Mouse (Mus musculus): Measurements from ENCODE around the gene Fer. TPM values are rescaled to one million over a fixed set of nuclear protein-coding genes. Genes with fewer than 3 reads are reported as not detected.
A peak's percentile ranks its signal among the peaks of the same experiment; 100 is the strongest.

Fer gene
- polyA plus RNA-seq, 1 experiment from 2014 or later: 23.5 TPM

DNA sequence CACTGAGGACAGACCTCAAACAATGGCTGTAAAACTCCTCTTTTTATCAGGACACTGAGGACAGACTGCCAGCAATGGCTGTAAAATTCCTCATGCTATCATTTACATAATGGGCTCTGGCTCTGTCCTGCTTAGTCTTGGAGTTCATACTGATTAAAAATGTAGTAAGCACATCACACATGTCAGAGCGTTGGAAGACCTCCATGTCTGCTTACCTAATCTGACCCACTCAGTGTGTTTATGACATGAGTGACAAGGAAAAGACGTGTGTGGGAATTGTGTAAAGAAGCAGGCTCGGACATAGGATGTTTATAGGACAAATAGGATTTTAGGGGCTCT, 237.3 kb downstream of the Fer start:
- H3K27ac ChIP-seq: no peak overlapping the region
- H3K4me2 ChIP-seq (replicated peaks): no peak overlapping the region
- no peaks in the 10 kb centered on the region for H3K27me3 ChIP-seq (replicated peaks)
- no peaks in the 10 kb centered on the region for H3K36me3 ChIP-seq
- no peaks in the 10 kb centered on the region for H3K9me3 ChIP-seq
- no peak overlapping the region for H3K9ac ChIP-seq
- ATAC-seq: no peak
- 44% methylated on average over 3 of the region's 3 CpGs for WGBS
- H3K4me3 ChIP-seq (replicated peaks): no peak overlapping the region
- H3K4me1 ChIP-seq (replicated peaks): peaks cover 4% of the 10 kb centered on the region; the same call in 1 of the 2 replicates

DNA sequence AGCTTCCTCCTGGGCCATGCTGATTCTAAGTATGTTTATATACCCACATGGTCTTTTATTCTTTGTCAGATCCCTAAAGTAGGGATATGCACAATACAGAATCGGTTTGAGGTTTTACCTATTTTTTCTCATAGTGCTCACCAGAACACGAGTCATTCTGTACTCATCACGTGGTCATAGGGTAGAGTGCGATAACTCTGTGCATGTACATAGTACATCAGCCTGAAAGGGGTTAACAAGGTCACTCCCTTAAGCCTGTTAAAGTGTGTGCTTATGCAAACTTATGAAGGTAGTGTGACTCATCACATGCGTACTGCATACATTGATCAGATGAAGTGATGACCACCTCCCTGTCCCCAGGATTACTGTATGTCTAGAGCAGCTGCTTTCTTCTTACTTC, 245.9 kb downstream of the Fer start:
- Histone ChIP-seq H3K27me3 (replicated peaks) (no peaks in the 10 kb centered on the region), H3K4me3 (replicated peaks) (no peak overlapping the region), H3K9me3 (no peaks in the 10 kb centered on the region), H3K4me2 (replicated peaks) (no peak overlapping the region), H3K36me3 (no peaks in the 10 kb centered on the region), H3K27ac (no peak overlapping the region), H3K9ac (no peak overlapping the region), H3K4me1 (replicated peaks) (no peaks in the 10 kb centered on the region)
- no peak for ATAC-seq
- 87% methylated on average over 5 of the region's 5 CpGs for whole genome bisulfite sequencing

DNA sequence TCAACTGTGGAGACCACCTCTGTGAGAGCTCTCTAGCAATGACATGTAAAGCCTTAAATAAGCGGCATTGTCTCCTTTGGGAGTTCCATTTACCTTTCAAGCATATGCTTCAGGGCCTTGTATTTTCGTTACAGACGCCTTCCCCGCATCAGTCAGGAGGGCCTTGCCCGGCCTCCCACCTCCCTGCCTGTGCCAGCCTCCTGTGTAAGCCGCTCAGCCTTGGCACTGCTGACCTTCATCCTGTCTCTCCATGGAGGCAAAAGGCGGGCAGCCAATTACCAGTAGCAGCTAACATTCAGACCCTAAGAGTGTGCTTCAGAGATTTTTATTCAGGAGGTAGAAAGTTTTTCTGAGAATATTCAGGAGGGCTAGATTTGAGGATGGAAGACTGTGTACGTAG, 247.0 kb downstream of the Fer start:
- Histone ChIP-seq H3K4me2 (replicated peaks) (no peak overlapping the region), H3K27ac (no peak overlapping the region), H3K4me1 (replicated peaks) (no peaks in the 10 kb centered on the region), H3K27me3 (replicated peaks) (no peaks in the 10 kb centered on the region), H3K9ac (no peak overlapping the region), H3K36me3 (no peaks in the 10 kb centered on the region), H3K9me3 (no peaks in the 10 kb centered on the region), H3K4me3 (replicated peaks) (no peak overlapping the region)
- WGBS: 84% methylated on average over 8 of the region's 8 CpGs
- no peak for ATAC-seq

DNA sequence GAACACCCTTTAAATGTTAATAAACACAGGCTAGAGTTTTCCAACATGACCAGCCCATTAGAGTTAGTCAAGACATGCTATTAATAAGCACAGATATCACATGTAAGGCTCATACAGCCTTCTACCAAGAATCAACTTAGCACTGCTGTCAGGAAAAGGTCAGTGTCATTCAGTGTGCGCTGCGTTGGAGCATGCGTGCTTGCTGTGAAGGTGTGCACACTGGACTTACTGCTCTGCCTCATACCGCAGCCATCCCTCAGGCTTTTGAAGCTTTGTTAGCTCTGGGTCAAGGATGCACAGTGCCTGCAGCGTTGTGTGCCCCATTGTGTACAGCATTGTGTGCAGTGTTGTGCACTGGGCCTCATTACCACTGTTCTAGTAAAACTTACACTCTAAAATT, 250.8 kb downstream of the Fer start:
- Histone ChIP-seq H3K36me3 (no peaks in the 10 kb centered on the region), H3K4me1 (replicated peaks) (no peaks in the 10 kb centered on the region), H3K4me2 (replicated peaks) (no peak overlapping the region), H3K27ac (no peak overlapping the region), H3K9ac (no peak overlapping the region), H3K9me3 (no peaks in the 10 kb centered on the region), H3K4me3 (replicated peaks) (no peak overlapping the region), H3K27me3 (replicated peaks) (no peaks in the 10 kb centered on the region)
- WGBS: 88% methylated on average over 5 of the region's 5 CpGs
- no peak for ATAC-seq

DNA sequence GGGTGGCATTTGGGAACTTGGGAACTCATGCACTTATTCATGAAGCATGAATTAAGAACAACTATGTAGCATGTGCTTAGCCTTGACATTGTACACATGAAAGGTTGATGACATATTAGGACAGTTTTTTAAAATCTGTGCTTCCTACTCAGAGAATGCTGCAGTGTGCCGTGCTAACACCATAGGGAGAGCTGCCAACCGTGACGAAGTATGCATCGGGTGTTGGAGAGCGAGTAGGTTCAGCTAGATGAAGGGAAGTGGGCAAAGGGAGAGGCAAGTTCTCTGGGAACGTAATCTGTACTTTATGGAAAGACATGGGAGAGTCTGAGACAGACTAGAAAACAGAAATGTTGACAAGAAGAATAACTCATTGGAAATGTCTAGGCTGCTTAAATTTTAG, 253.9 kb downstream of the Fer start:
- Histone ChIP-seq H3K4me2 (replicated peaks) (no peak overlapping the region), H3K9ac (no peak overlapping the region), H3K4me1 (replicated peaks) (no peaks in the 10 kb centered on the region), H3K4me3 (replicated peaks) (no peak overlapping the region), H3K27ac (no peak overlapping the region), H3K27me3 (replicated peaks) (no peaks in the 10 kb centered on the region), H3K36me3 (no peaks in the 10 kb centered on the region), H3K9me3 (no peaks in the 10 kb centered on the region)
- WGBS: 86% methylated on average over 6 of the region's 6 CpGs
- ATAC-seq: no peak

DNA sequence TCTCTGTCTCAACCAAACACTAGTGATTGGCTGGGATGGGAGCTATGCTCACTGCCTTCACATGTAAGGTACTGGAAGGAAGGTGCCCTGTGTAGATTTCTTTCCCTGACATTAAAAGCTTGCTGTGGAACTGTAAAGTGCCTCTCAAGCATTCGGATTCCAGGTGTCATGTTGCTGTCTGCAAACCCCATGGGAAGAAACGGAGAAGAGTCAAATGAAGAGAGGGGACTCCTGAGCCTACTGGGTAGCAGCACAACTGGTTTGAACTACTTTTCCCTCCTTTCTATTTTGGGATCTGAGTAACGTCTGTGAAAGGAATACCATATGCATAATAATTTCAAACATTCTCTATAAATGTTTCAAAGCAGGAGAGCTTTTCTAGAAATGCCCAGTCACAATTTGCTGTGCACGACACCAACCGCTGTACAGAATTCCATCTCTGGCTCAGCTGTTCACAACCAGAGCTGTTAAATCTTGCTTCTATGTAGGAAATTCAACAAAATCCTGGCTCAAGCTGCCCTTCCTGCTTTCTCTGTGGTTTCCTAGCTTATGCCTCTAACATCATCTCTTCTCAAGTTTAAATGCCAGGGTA, 256.9 kb downstream of the Fer start:
- Histone ChIP-seq H3K9me3 (no peaks in the 10 kb centered on the region), H3K27me3 (replicated peaks) (no peaks in the 10 kb centered on the region), H3K9ac (no peak overlapping the region), H3K36me3 (no peaks in the 10 kb centered on the region), H3K27ac (no peak overlapping the region), H3K4me1 (replicated peaks) (no peaks in the 10 kb centered on the region), H3K4me2 (replicated peaks) (no peak overlapping the region), H3K4me3 (replicated peaks) (no peak overlapping the region)
- 78% methylated on average over 5 of the region's 5 CpGs for WGBS
- no peak for ATAC-seq

DNA sequence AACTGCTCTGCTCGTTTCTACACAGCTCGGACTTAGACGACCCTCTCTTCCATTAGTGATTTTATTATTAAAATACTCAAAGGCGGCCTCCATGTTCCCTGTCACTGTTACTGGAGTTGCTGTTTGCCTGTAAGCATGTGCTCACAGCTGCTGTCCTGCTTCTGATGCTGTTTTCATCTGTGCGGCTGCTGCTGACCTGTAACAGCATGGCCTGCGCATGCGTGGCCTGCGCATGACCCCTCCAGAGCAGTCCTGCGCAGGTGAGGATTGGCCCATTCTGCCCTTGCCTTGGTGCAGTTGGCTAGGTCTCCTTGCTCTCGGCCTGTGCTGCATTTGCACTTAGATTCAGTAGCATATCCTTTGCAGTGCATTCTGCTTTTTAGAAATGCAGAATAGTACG, 259.7 kb downstream of the Fer start:
- H3K27ac ChIP-seq: no peak overlapping the region
- H3K4me2 ChIP-seq (replicated peaks): no peak overlapping the region
- no peak overlapping the region for H3K9ac ChIP-seq
- no peaks in the 10 kb centered on the region for H3K4me1 ChIP-seq (replicated peaks)
- no peak for ATAC-seq
- 87% methylated on average over 11 of the region's 11 CpGs for WGBS
- no peaks in the 10 kb centered on the region for H3K9me3 ChIP-seq
- no peak overlapping the region for H3K4me3 ChIP-seq (replicated peaks)
- H3K27me3 ChIP-seq (replicated peaks): no peaks in the 10 kb centered on the region
- no peaks in the 10 kb centered on the region for H3K36me3 ChIP-seq

DNA sequence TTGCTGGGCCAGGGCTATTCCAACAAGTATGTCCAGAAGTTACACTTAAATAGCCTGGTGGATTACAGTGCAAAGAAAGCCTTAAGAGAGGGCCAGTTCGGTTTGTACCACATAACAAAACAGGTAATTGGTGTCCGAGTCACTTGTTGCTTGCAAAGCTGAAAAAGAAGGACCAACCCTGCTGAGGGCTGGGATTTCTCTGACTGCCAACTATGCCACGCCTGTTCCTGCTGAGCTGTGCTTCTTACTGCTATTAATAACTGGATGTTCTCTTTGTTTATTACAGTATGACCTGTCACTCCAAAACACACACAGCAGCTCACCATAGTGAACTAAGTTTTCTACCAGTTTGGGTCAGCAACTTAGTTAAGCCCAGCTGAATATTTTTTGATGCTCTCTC, 260.9 kb downstream of the Fer start:
- no peaks in the 10 kb centered on the region for H3K9me3 ChIP-seq
- ATAC-seq: no peak
- H3K9ac ChIP-seq: no peak overlapping the region
- no peak overlapping the region for H3K27ac ChIP-seq
- 73% methylated on average over 3 of the region's 3 CpGs for WGBS
- H3K27me3 ChIP-seq (replicated peaks): no peaks in the 10 kb centered on the region
- no peak overlapping the region for H3K4me2 ChIP-seq (replicated peaks)
- H3K4me3 ChIP-seq (replicated peaks): no peak overlapping the region
- H3K36me3 ChIP-seq: no peaks in the 10 kb centered on the region
- no peaks in the 10 kb centered on the region for H3K4me1 ChIP-seq (replicated peaks)

DNA sequence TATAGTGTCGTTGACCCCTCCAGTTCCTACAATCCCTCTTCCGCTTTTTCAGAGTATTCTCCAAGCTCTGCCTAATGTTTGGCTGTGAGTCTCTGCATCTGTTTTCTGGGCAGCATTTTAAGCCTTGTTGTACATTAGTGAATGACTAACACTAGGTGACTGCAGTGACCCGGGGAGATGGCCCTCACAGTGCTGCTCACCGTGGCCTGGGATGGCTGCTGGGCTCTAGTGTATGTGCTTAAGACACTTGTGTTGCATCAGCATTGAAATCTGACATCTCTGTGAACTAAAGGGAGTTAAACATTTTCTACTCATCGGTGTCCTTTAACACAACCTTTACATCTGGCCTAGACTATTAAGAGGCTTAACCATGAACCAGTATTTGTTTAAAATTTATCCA, 264.0 kb downstream of the Fer start:
- no peak overlapping the region for H3K9ac ChIP-seq
- H3K27me3 ChIP-seq (replicated peaks): no peaks in the 10 kb centered on the region
- no peak for ATAC-seq
- H3K4me1 ChIP-seq (replicated peaks): no peaks in the 10 kb centered on the region
- H3K36me3 ChIP-seq: no peaks in the 10 kb centered on the region
- WGBS: 78% methylated on average over 5 of the region's 5 CpGs
- no peak overlapping the region for H3K4me3 ChIP-seq (replicated peaks)
- H3K9me3 ChIP-seq: no peaks in the 10 kb centered on the region
- H3K27ac ChIP-seq: no peak overlapping the region
- no peak overlapping the region for H3K4me2 ChIP-seq (replicated peaks)

DNA sequence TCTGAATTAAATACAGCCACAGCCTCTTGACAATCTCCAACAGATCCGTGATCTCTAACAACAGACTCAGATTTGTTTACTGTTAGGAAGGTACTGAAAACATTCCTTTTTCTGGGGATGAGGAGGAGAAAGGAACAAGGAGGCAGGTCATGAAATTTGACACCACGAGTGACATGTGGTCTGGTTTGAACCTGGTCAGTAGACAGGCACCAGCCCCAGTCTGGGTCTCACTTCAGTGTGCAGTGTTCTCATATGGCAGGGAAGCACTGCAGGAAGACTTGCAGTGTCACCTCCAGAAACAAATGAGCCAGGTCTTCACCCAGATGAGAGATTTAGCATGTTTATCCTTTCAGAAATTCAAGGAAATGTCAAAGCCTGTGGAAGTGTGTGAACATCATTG, 266.9 kb downstream of the Fer start:
- no peaks in the 10 kb centered on the region for H3K27me3 ChIP-seq (replicated peaks)
- 37% methylated on average over 2 of the region's 2 CpGs for WGBS
- H3K27ac ChIP-seq: no peak overlapping the region
- no peak overlapping the region for H3K9ac ChIP-seq
- H3K4me2 ChIP-seq (replicated peaks): no peak overlapping the region
- no peaks in the 10 kb centered on the region for H3K9me3 ChIP-seq
- H3K4me1 ChIP-seq (replicated peaks): no peaks in the 10 kb centered on the region
- ATAC-seq: no peak
- H3K36me3 ChIP-seq: no peaks in the 10 kb centered on the region
- H3K4me3 ChIP-seq (replicated peaks): no peak overlapping the region

DNA sequence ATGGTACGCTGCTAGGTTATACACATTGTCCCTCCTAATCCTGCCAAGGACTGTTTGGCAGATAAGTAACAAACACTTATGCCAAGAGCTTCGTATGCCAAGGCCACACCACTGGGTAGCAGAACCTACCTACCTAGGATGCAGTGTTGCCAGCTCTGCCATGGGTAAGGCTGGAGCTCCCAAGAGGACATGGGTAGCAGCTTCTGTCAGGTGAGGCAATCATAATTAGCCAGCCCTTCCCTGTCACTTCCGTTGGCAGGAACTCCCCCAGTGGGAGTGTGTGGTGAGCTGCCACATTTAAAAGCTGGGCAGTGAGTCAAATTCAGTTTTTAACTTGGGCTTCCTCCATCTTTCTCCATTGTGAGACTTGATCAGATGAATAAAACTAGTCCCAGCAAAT, 267.5 kb downstream of the Fer start:
- Histone ChIP-seq H3K36me3 (no peaks in the 10 kb centered on the region), H3K4me2 (replicated peaks) (no peak overlapping the region), H3K27ac (no peak overlapping the region), H3K9ac (no peak overlapping the region), H3K27me3 (replicated peaks) (no peaks in the 10 kb centered on the region), H3K4me1 (replicated peaks) (no peaks in the 10 kb centered on the region), H3K9me3 (no peaks in the 10 kb centered on the region), H3K4me3 (replicated peaks) (no peak overlapping the region)
- WGBS: 73% methylated on average over 3 of the region's 3 CpGs
- ATAC-seq: no peak

DNA sequence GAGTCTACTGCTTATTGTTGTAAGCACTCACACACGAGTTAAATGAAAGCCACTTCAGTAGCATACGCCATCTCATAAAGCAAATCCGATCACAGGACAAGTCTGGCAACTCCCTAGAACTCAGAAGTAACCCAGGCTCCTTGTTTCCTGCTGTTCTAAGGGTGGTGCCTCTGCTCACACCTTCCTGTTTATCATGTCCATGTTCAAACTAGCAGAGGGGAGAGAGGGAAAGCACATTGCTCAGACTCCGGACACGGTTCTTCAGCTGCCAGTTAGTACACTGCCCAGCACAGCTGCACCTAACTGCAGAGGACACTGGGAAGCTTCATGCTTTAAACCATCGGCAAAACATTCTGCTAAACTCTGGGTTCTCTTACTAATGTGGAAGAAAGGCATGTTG, 269.3 kb downstream of the Fer start:
- Histone ChIP-seq H3K4me3 (replicated peaks) (no peak overlapping the region), H3K36me3 (no peaks in the 10 kb centered on the region), H3K27me3 (replicated peaks) (no peaks in the 10 kb centered on the region), H3K4me2 (replicated peaks) (no peak overlapping the region), H3K9ac (no peak overlapping the region), H3K9me3 (no peaks in the 10 kb centered on the region), H3K27ac (no peak overlapping the region), H3K4me1 (replicated peaks) (no peaks in the 10 kb centered on the region)
- 56% methylated on average over 6 of the region's 6 CpGs for WGBS
- no peak for ATAC-seq

DNA sequence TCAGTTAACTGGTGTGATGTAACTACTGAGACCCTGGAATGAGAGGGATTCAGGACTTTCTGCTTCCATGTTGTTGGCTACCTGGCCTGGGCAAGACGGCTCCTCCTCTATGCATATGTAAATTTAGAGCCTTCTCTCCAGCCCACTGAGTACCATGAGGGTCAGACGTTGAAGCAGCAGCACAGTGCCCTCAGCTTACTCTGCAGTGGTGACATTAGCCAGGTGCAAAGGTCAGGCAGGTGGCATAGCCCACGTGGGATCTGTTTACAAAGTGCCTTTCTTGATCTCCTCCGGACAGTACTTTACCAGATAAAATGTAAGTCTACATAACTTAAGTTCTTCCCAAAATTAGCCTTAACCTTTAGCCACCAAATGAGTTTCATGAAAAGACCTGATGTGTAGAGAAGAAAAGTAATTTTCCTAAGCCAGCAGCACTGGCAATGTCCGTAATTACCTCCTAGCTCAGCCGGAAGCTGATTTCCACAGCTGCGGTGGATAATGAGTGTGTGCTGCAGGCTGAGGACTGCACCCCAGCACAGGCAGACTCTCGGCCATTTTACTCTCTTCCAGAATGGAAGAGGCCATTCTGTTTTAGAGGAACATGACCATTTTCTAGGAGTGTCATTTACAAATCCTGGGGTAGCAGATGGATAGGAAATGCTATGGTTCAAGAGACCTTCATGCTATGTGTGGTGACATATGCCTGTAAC, 273.2 kb downstream of the Fer start:
- H3K9me3 ChIP-seq: no peaks in the 10 kb centered on the region
- H3K4me2 ChIP-seq (replicated peaks): no peak overlapping the region
- no peak overlapping the region for H3K27ac ChIP-seq
- no peaks in the 10 kb centered on the region for H3K4me1 ChIP-seq (replicated peaks)
- no peaks in the 10 kb centered on the region for H3K27me3 ChIP-seq (replicated peaks)
- ATAC-seq: peak; percentile 45; the same call in 1 of the 2 replicates
- WGBS: 45% methylated on average over 8 of the region's 8 CpGs
- H3K36me3 ChIP-seq: 0 out of 2 replicates have a peak, but pooled peaks cover 3% of the 10 kb centered on the region
- H3K4me3 ChIP-seq (replicated peaks): no peak overlapping the region
- no peak overlapping the region for H3K9ac ChIP-seq
